Mouse (Mus musculus) liver, postnatal 0 days (tissue): ENCODE results near the gene Pde4b.

Source experiments
- CTCF ChIP-seq: sonication (generic); IDR thresholded peaks from 2 replicates; pipeline ENCODE4 v1.5.1; 2016; ENCODE audit warnings: antibody characterized with exemption, low read depth
- EP300 ChIP-seq: IDR thresholded peaks from 2 replicates; pipeline ENCODE4 v1.6.1; 2016; ENCODE audit warnings: antibody characterized with exemption, low read depth, mild to moderate bottlenecking

- TF ChIP-seq CTCF (no peak), EP300 (no peak)
These were observed 455.6 kb downstream of the Pde4b start for GRCm38 (mm10) chr4:102542976-102543375.
